Mouse (Mus musculus) neural tube, embryonic 13.5 days (tissue): Measurements from ENCODE around the gene Atf4. TPM values are rescaled to one million over a fixed set of nuclear protein-coding genes. Genes with fewer than 3 reads are reported as not detected.

Source experiments
- ATAC-seq: fragments of 200-750 bp; cut with Nextera tagmentation; 2 replicates; pipeline ENCODE4 v1.8.0; 2017; ENCODE audit warnings: low read depth, mild to moderate bottlenecking, moderate TSS enrichment, moderate library complexity
- H3K27ac ChIP-seq: fragments of 300-500 bp; sonication (generic); replicated peaks from 2 replicates; pipeline ENCODE4 v1.5.1; 2015; ENCODE audit warnings: moderate library complexity, mild to moderate bottlenecking, inconsistent platforms
- H3K27me3 ChIP-seq: fragments of 300-500 bp; sonication (generic); 2 replicates; pipeline ENCODE4 v1.6.1; 2015; ENCODE audit warnings: mild to moderate bottlenecking, inconsistent platforms
- H3K36me3 ChIP-seq: fragments of 300-500 bp; sonication (generic); 2 replicates; pipeline ENCODE4 v1.6.1; 2015; ENCODE audit warnings: mild to moderate bottlenecking, inconsistent platforms
- H3K4me1 ChIP-seq: fragments of 300-500 bp; sonication (generic); replicated peaks from 2 replicates; pipeline ENCODE4 v1.6.1; 2015; ENCODE audit warnings: inconsistent platforms
- H3K4me2 ChIP-seq: fragments of 300-500 bp; sonication (generic); 2 replicates; pipeline ENCODE4 v1.6.1; 2015; ENCODE audit warnings: inconsistent platforms, mild to moderate bottlenecking, moderate library complexity
- H3K4me3 ChIP-seq: fragments of 300-500 bp; sonication (generic); 2 replicates; pipeline ENCODE4 v1.5.1; 2015; ENCODE audit warnings: mild to moderate bottlenecking, inconsistent platforms
- H3K9ac ChIP-seq: fragments of 300-500 bp; sonication (generic); 2 replicates; pipeline ENCODE4 v1.6.1; 2015; ENCODE audit warnings: moderate library complexity, mild to moderate bottlenecking, inconsistent platforms
- H3K9me3 ChIP-seq: fragments of 300-500 bp; sonication (generic); 2 replicates; pipeline ENCODE4 v1.6.1; 2016; ENCODE audit warnings: inconsistent platforms
- WGBS: fragments of 180-500 bp; shearing (Covaris S2); methylation state at CpG from one replicate; pipeline ENCODE4 v1.1.7; 2015; 5-methylcytosine and 5-hydroxymethylcytosine counted together
- polyA plus RNA-seq: library from polyadenylated mRNA; unstranded; fragments of >200 nt; fragmentation: Nextera tagmentation; extraction: Ambion mirVana; gene quantifications from 2 replicates; pipeline ENCODE4 v1.2.1, GENCODE M21; 2015

The Atf4 gene
- polyA plus RNA-seq = 114 TPM in 2 replicates

DNA sequence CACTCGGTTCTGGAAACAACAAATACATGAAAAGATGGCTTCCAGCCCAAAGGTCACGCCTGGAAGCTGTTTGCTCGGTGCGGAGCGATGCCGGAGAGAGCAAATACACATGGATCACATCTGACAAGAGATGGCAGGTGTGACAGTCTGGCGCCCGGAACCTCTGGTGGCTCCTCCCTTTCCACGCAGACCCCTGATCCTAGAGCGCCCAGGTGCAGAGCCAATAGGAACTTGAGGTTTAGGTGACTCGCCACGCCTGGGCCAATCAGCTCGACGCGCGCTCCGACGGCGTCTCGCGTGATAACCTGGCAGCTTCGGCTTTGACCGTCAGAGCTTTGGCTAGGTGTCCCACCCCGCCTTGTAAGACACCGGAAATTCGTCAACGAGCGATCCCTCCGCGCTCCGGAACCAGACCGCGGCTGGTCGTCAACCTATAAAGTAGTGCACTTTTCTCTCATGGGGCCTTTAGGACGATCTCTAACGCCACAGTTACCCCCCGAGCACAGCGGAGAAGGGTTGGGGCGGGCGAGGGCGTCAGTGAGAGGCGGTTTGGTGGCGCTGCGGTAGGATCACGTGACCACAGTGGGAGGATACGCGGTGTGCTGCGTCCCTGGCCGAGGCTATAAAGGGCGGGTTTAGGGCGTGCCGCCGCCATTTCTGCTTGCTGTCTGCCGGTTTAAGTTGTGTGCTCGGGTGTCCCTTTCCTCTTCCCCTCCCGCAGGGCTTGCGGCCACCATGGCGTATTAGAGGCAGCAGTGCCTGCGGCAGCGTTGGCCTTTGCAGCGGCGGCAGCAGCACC, at the start of gene Atf4:
TSS of gene Atf4 (plus strand) at position 338 of the 799 bp plus-strand sequence.
- peak within 1 kb of the TSS; percentile 100 for H3K4me3 ChIP-seq
- peak within 1 kb of the TSS; percentile 100 for H3K4me2 ChIP-seq
- ATAC-seq = peak; percentile 97
- under 1% methylated on average over 62 of the region's 62 CpGs for WGBS
- H3K9me3 ChIP-seq = no peaks in the 10 kb centered on the region
- H3K36me3 ChIP-seq = peaks cover 62% of the 10 kb centered on the region
- H3K27me3 ChIP-seq = no peaks in the 10 kb centered on the region
- H3K4me1 ChIP-seq = peaks cover 37% of the 10 kb centered on the region
- peak within 1 kb of the TSS; percentile 100 for H3K9ac ChIP-seq
- H3K27ac ChIP-seq = peak within 1 kb of the TSS; percentile 99

DNA sequence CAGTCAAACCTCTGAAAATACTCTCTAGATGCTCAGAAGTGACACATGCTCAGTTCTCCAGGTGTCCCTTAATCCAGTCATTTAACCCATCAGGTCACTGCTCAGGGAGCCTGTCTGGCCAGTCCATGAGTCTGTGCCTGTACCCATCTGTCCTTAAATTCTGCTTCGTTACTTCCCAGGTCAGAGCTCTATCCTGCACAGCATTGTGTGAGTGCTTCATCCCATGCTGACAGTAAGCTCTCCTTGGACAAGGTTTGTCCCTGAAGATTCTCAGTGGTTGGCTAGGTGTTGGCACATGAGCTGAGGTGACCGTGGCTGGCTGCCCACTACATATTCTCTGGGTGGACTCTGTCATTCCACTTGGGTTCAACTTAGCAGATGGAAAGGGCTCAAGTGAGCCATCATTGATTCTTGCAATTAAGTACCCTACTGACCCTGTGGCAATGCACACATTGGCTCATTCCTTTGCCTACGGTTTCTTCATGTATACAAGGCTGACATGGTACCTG, 48.9 kb upstream of the Atf4 start:
- 94% methylated on average over 3 of the region's 3 CpGs for WGBS
- no peak for ATAC-seq

DNA sequence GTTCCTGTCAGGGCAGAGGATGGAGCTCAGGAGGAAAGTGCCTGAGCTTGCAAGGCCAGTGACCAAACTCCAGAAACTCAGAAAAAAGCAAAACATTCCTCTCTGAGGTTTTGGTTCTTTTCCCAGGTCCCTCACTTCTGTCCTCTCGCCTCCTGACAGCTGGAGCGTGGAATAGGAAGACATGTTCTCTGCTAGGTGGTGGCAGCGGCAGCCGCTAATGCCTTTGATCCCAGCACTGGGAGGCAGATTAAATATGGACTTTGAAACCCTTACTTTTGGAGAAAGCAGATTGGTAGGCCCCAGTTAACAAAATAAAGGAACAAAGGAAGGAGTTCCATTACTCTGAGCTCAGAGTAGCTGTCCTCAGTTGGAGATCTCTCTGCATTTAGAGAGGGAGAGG, 46.5 kb upstream of the Atf4 start:
- Histone ChIP-seq H3K4me3 (no peak overlapping the region), H3K36me3 (peaks cover 22% of the 10 kb centered on the region), H3K9ac (no peak overlapping the region), H3K27ac (0 out of 2 replicates have a peak overlapping the region, but pooled peaks have one; percentile 13), H3K9me3 (no peaks in the 10 kb centered on the region), H3K4me1 (peaks cover 11% of the 10 kb centered on the region; the same call in 1 of the 2 replicates), H3K4me2 (no peak overlapping the region), H3K27me3 (no peaks in the 10 kb centered on the region)
- ATAC-seq = no peak
- 29% methylated on average over 4 of the region's 4 CpGs for WGBS

More for the DNA sequence above, 48.9 kb upstream of the Atf4 start:
- H3K27me3 ChIP-seq = no peaks in the 10 kb centered on the region
- no peak overlapping the region for H3K27ac ChIP-seq
- no peak overlapping the region for H3K4me3 ChIP-seq
- peaks cover 2% of the 10 kb centered on the region for H3K36me3 ChIP-seq
- H3K4me2 ChIP-seq = no peak overlapping the region
- no peak overlapping the region for H3K9ac ChIP-seq
- peaks cover 18% of the 10 kb centered on the region; the same call in 1 of the 2 replicates for H3K4me1 ChIP-seq
- H3K9me3 ChIP-seq = no peaks in the 10 kb centered on the region

DNA sequence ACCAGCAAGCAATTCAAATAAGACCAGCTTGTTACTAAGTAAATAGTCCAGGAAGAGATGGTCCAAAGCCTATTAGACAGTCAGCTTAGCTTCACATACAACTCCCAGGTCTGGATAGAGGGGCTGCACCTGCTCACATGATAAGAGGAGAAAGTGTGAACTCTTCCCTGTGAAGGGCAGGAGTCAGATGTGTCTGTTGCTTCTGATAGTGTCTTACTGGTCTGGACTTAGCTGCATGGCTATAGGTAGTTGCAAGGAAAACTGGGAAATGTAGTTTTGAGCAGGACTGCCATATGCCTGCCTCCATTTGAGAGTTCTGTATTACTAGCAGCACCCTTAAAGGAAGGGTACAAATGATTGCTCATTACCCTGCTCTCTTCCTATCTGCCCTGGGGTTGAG, 41.3 kb upstream of the Atf4 start:
- no peak overlapping the region for H3K9ac ChIP-seq
- no peak overlapping the region for H3K27ac ChIP-seq
- no peaks in the 10 kb centered on the region for H3K4me1 ChIP-seq
- H3K4me3 ChIP-seq = no peak overlapping the region
- H3K4me2 ChIP-seq = no peak overlapping the region
- H3K36me3 ChIP-seq = peaks cover 35% of the 10 kb centered on the region
- no peaks in the 10 kb centered on the region for H3K27me3 ChIP-seq
- no peak for ATAC-seq
- H3K9me3 ChIP-seq = no peaks in the 10 kb centered on the region

DNA sequence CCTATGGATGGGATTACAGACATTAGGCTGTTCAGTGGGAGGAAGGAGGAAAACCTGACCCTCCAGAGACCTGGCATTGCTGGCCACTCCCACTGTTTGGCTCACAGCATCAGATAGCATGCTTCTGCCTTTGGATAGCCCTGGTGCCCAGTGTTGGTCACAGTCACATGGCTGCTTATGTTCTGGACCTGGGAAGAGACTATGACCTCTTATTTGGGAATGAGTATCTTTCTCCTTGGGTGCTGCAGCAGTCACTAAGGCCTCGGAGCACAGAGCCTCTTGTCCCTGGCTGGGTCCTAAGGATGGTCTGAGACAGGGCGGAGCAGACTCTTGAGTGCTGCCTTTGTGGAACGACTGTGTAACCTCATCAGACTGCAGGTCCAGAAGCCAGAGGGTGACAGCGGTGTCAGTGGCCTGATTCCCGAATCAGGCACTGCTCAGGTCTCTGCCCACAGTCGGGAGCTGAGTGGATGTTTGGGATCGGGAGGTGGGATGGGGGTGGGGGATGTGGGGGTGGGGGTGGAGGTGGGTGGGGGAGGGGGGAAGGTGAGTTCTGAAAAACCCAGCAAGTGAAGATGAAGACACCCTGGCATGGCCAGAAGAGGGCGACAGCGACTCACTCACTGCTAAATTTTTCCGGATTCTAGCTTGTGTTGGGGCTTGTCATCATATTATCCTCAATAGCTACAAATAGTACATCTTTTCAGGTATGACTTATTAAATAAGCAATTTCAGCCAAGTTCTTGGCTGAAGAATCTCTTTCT, 39.1 kb upstream of the Atf4 start:
- Histone ChIP-seq H3K4me3 (no peak overlapping the region), H3K27ac (no peak overlapping the region), H3K9me3 (no peaks in the 10 kb centered on the region), H3K4me1 (no peaks in the 10 kb centered on the region; the same call in 1 of the 2 replicates), H3K36me3 (peaks cover 35% of the 10 kb centered on the region), H3K27me3 (no peaks in the 10 kb centered on the region), H3K9ac (no peak overlapping the region), H3K4me2 (no peak overlapping the region)
- WGBS = 21% methylated on average over 10 of the region's 10 CpGs
- 0 out of 2 replicates have a peak, but pooled peaks have one; percentile 21 for ATAC-seq

DNA sequence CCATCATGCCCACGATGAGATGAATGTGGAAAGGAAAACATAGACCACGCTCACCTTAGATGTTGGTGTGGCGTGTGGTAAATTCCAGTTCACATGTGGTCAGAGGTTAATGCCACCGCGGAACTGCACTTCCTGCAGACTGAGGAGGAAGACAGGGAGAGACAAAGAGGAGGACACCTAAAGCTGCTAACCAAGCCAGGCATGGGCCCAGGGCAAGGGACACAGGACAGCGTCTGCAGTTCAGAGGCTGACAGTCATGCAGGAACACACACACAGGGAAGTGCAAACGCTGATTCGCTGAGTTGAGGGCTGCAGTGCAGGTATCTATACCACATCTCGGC, 38.5 kb upstream of the Atf4 start:
- ATAC-seq = no peak
- H3K36me3 ChIP-seq = peaks cover 29% of the 10 kb centered on the region
- WGBS = 71% methylated on average over 9 of the region's 9 CpGs
- no peaks in the 10 kb centered on the region; the same call in 1 of the 2 replicates for H3K4me1 ChIP-seq
- no peak overlapping the region for H3K27ac ChIP-seq
- H3K4me3 ChIP-seq = no peak overlapping the region
- no peaks in the 10 kb centered on the region for H3K27me3 ChIP-seq
- no peak overlapping the region for H3K9ac ChIP-seq
- H3K9me3 ChIP-seq = no peaks in the 10 kb centered on the region
- H3K4me2 ChIP-seq = no peak overlapping the region

DNA sequence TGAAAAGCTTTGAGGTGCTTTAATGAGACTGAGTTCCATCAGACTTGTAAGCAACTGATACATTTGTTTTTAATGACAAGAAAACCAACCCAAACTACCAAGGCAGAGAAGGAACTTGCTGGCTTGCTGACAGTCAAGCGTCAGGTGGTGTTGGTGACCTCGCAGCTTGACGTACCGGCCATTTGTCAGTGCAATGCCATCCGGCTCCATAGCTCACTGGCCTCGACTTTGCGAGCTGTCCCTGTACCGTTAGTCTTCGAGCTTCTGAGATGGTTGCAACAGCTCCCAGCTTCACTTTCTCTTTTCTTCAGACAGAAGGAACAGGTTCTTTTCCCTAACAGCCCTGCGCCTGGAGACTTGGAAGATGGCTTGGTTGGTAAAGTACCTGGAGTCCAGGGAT, 37.5 kb upstream of the Atf4 start:
- Histone ChIP-seq H3K27ac (no peak overlapping the region), H3K36me3 (peaks cover 19% of the 10 kb centered on the region), H3K9me3 (no peaks in the 10 kb centered on the region), H3K4me3 (no peak overlapping the region), H3K4me1 (no peaks in the 10 kb centered on the region; the same call in 1 of the 2 replicates), H3K27me3 (no peaks in the 10 kb centered on the region), H3K4me2 (no peak overlapping the region), H3K9ac (no peak overlapping the region)
- WGBS = 89% methylated on average over 10 of the region's 10 CpGs
- no peak for ATAC-seq

DNA sequence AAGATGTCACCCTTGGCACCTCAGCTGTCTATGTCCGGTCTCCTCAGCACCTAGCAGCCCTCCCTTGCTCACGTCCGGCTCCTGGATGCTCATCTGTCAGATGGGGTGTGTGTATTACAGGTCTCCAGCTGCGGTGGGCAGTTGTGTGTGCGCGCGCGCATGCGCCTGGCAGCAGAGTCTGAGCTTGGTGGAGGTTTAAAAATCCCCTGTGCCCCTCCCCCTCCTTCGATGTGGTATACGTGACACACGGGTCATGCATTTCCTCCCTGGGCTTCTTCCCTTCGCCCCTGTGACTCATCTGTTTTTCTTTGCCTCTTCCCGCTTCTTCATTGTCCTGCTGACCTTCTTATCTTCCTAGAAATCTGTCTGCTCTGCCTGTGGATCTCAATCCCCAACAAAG, 35.8 kb upstream of the Atf4 start:
- Histone ChIP-seq H3K27ac (0 out of 2 replicates have a peak overlapping the region, but pooled peaks have one; percentile 13), H3K4me3 (no peak overlapping the region), H3K36me3 (peaks cover 8% of the 10 kb centered on the region; the same call in 1 of the 2 replicates), H3K27me3 (no peaks in the 10 kb centered on the region), H3K4me1 (no peaks in the 10 kb centered on the region; the same call in 1 of the 2 replicates), H3K4me2 (peak overlapping the region; percentile 11; the same call in 1 of the 2 replicates), H3K9me3 (no peaks in the 10 kb centered on the region), H3K9ac (peak overlapping the region; percentile 26; the same call in 1 of the 2 replicates)
- no peak for ATAC-seq
- 52% methylated on average over 14 of the region's 14 CpGs for WGBS

DNA sequence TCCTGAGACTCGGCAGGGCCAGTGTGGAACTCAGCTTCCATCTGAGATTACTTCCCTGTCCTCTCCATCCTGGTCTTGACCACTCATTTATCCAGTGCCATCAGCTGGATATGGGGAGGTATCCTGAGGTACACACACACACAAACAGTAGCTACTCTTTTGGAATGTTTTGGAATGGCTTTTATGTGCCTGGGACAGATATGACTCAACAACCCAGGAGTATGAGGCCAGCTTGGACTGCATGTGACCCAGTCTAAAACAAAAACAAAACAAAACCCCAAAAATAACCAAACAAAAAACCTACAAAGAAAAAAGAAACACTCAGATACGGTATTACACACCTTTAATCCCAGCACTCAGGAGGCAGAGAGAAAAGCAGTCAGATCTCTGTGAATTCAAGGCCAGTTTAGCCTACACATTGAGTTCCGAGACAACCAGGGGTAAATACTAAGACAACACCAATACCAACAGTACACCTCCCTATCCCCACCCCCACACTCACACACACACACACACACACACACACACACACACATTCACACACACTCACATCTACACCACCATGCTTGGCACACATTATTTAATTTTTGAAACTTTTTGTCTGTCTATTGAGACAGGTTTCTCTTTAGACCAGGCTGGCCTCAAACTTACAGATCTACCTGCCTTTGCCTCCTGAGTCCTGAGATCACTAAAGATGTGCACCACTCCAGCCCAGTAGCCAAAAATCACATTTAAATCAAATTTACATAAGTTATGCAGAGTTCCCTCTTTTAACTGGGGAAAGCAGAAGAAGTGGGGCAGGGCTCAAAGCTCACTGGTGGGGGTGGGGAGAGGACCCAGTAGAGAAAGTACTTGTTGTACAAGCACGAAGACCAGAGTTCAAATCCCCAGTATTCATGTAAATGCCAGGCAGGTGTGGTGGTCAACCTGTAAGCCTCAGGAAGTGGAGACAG, 35.0 kb upstream of the Atf4 start:
- Histone ChIP-seq H3K27ac (no peak overlapping the region), H3K4me1 (no peaks in the 10 kb centered on the region; the same call in 1 of the 2 replicates), H3K4me3 (no peak overlapping the region), H3K9me3 (no peaks in the 10 kb centered on the region), H3K27me3 (no peaks in the 10 kb centered on the region), H3K9ac (no peak overlapping the region), H3K36me3 (0 out of 2 replicates have a peak, but pooled peaks cover under 1% of the 10 kb centered on the region), H3K4me2 (no peak overlapping the region)
- WGBS = 83% methylated on average over 4 of the region's 4 CpGs
- ATAC-seq = no peak

DNA sequence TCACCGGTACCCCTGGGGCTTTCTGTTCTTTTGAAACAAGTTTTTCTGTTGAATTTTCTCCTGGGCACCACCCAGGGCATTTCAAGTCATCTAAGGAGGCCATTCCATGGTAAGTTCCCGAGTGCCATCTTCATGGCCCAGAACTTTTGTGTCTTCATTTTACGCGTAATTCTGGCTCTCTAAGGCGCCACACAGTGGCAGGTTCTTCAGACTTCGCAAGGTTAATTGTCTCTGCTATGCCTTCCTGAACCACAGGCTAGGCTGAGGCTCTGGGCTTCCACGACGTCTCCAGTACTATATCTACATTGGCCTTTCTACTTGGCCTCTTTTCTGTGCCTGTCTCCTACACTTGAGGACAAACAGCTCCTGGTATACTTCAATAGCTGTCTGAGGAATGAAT, 34.0 kb upstream of the Atf4 start:
- no peaks in the 10 kb centered on the region for H3K9me3 ChIP-seq
- 70% methylated on average over 8 of the region's 8 CpGs for WGBS

DNA sequence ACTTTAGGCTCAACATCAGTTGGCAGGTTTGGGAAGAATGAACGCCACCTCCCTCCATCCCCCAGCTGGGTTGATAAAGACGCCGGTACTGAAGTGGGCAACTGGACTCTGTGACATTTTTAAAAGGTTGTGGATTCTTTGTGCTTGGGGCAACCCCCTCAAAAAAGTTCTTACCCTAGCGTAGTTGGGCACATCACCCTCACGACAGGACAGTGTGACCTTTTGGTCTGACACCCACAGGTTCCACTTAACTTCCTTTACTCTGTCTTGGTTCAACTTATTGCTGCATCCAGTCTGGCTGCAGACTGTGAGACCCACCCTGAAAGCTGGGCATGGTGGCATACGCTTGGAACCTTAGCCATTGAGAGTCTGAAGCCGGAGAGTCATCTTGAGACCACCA, 31.2 kb upstream of the Atf4 start:
- no peak for ATAC-seq
- no peak overlapping the region for H3K9ac ChIP-seq
- H3K36me3 ChIP-seq = no peaks in the 10 kb centered on the region
- WGBS = 93% methylated on average over 7 of the region's 7 CpGs
- no peaks in the 10 kb centered on the region for H3K27me3 ChIP-seq
- H3K9me3 ChIP-seq = no peaks in the 10 kb centered on the region
- no peak overlapping the region for H3K27ac ChIP-seq
- no peak overlapping the region for H3K4me3 ChIP-seq
- H3K4me2 ChIP-seq = no peak overlapping the region
- H3K4me1 ChIP-seq = no peaks in the 10 kb centered on the region; the same call in 1 of the 2 replicates

More for the DNA sequence above, 34.0 kb upstream of the Atf4 start:
- Histone ChIP-seq H3K4me2 (no peak overlapping the region), H3K4me1 (no peaks in the 10 kb centered on the region; the same call in 1 of the 2 replicates), H3K36me3 (no peaks in the 10 kb centered on the region), H3K27me3 (no peaks in the 10 kb centered on the region), H3K4me3 (no peak overlapping the region), H3K9ac (no peak overlapping the region), H3K27ac (no peak overlapping the region)
- ATAC-seq = no peak
